Mouse (Mus musculus): ENCODE data around the gene Rab9. TPM values are rescaled to one million over a fixed set of nuclear protein-coding genes. Genes with fewer than 3 reads are reported as not detected.
"Not testable (repeated sequence)": the region's sequence is repeated elsewhere in the genome, so short reads cannot be mapped to it uniquely, and the experiment has no call there.

Gene Rab9
- polyA plus RNA-seq (2015; fragmentation: Nextera tagmentation; extraction: Ambion mirVana), result 51.2 and 54.4 TPM in 2 replicates

DNA sequence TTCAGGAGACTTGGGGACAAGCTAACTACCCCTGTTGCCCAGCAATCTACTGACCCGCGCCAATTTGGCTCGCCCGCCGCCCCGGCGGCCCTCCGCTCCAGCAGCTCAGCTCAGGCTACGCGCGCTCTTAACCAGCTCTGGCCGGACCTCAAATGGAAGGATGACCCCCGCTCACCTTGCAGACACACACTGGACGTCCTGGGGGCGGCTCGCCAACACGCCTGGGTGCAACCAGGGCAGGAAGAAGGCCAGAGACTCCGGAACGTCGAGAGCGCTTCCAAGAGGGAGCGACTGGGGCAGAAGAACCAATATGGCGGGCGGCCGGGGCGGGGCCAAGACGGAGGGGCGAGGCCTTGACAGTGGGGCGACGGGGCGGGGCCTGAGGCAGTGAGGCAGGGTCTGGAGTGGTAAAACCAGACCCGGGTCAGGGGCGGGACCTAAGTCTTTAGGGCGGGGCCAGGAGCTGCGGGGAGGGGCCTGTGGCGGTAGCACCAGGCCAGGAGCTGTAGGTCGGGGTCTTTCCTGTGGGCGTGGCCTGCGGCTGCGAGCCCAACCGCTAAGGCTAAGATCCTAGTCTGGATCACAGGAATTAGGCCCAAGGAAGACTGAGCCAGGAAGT, at the start of gene Rab9:
TSS of gene Rab9 (minus strand) at position 503 of the 619 bp plus-strand sequence.
- peak; percentile 98 for ATAC-seq (ENCODE audit: insufficient read depth, low FRiP score)
- WGBS, result 12% methylated on average over 35 of the region's 41 CpGs
- Histone ChIP-seq H3K27me3 (ENCODE audit: control insufficient read depth, insufficient read depth, low read length) (0 out of 2 replicates have a peak, but pooled peaks cover 4% of the 10 kb centered on the region), H3K9me3 (replicated peaks; ENCODE audit: control insufficient read depth, low read length) (no peaks in the 10 kb centered on the region), H3K4me1 (ENCODE audit: control insufficient read depth, insufficient read depth, low read length) (no peaks in the 10 kb centered on the region), H3K27ac (ENCODE audit: low read length) (peak within 1 kb of the TSS; percentile 86), H3K4me3 (replicated peaks; ENCODE audit: low read length) (peak within 1 kb of the TSS; percentile 56), H3K36me3 (ENCODE audit: control insufficient read depth, insufficient read depth, low read length) (no peaks in the 10 kb centered on the region), H3K9ac (ENCODE audit: low read length) (peak within 1 kb of the TSS; percentile 83), H3K4me2 (ENCODE audit: low read depth, low read length) (peak within 1 kb of the TSS; percentile 61)

DNA sequence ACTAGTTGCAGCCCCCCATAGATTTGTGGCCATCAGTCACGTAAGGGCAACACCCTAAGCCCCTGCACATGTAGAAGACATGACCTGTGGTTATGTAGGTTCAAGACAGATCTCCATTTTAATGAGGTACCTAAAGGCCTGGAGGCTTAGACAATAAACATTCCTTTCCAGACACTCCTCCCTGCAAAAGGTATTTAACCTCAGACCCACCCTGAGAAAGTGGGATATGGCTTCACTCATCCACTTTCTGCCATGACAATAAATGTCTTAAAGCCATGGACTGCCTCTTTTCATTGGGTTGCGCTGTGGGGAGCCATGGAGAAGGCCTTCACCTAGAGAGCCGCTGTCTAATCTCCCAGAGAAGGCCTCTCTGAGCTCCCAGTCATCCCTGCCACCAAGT, 48.5 kb upstream of the Rab9 start:
- Histone ChIP-seq H3K4me1 (ENCODE audit: control insufficient read depth, insufficient read depth, low read length) (no peaks in the 10 kb centered on the region), H3K4me2 (ENCODE audit: low read depth, low read length) (no peak overlapping the region), H3K9ac (ENCODE audit: low read length) (no peak overlapping the region), H3K27me3 (ENCODE audit: control insufficient read depth, insufficient read depth, low read length) (no peaks in the 10 kb centered on the region; the same call in 1 of the 2 replicates), H3K27ac (ENCODE audit: low read length) (no peak overlapping the region), H3K36me3 (ENCODE audit: control insufficient read depth, insufficient read depth, low read length) (no peaks in the 10 kb centered on the region), H3K4me3 (replicated peaks; ENCODE audit: low read length) (no peak overlapping the region), H3K9me3 (replicated peaks; ENCODE audit: control insufficient read depth, low read length) (no peaks in the 10 kb centered on the region)
- WGBS, result 80% methylated on average over 3 of the region's 3 CpGs
- no peak for ATAC-seq (ENCODE audit: insufficient read depth, low FRiP score)

DNA sequence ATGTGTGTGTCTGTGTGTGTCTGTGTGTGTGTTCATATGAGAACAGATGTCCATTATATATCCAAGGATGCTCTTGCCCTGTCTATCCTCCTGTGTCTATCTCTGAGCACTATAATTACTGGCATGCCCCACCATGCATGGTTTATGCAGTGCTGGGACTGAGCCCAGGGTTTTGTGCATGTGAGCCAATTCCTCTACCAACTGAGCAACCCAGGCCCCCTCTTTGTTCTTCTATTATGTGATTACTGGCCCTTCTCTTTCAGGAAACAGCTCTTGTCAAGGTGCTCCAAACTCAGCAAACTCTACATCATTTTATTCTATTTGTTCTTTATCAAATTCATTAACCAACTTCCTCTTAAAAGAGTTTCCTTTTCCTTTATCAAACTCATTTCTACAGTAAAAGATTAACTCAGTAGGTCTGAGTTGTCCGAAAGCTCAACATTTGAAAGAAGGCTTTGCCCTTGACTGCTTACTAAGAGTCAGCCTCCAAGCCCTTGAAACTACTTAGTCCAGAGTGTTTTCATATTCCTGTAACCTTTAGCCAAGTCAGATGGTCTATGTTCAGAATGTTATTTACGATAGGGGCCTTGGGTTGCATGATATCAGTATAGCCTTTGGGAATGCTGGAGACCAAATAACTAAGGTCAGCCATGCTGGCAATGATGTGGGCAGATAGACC, 46.1 kb upstream of the Rab9 start:
- Histone ChIP-seq H3K4me2 (ENCODE audit: low read depth, low read length) (no peak overlapping the region), H3K9ac (ENCODE audit: low read length) (no peak overlapping the region), H3K4me1 (ENCODE audit: control insufficient read depth, insufficient read depth, low read length) (no peaks in the 10 kb centered on the region), H3K27me3 (ENCODE audit: control insufficient read depth, insufficient read depth, low read length) (no peaks in the 10 kb centered on the region; the same call in 1 of the 2 replicates), H3K4me3 (replicated peaks; ENCODE audit: low read length) (no peak overlapping the region), H3K9me3 (replicated peaks; ENCODE audit: control insufficient read depth, low read length) (no peaks in the 10 kb centered on the region), H3K27ac (ENCODE audit: low read length) (peak overlapping the region; percentile 60; the same call in 1 of the 2 replicates), H3K36me3 (ENCODE audit: control insufficient read depth, insufficient read depth, low read length) (no peaks in the 10 kb centered on the region)
- 71% methylated on average over 2 of the region's 2 CpGs for WGBS
- ATAC-seq (ENCODE audit: insufficient read depth, low FRiP score), result peak; percentile 74; the same call in 1 of the 2 replicates

DNA sequence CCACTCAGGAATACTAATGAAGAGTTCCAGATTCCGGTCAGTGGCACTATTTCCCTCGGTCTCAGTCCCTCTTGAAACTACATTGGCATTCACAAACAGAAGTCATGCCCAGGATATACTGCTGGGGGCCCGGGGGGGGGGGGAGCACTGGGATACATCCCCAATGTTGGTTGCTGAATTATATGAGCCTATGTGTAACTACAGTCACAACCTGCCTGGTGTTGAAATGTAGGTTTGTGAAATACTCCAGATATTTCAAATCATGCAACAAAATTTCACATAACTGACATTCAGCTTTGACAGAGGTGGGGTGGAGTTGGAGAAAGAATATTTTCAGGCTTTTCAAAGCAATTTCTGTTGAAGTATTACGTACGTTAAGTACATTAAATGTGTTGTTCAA, 41.1 kb upstream of the Rab9 start:
- Histone ChIP-seq H3K36me3 (ENCODE audit: control insufficient read depth, insufficient read depth, low read length) (no peaks in the 10 kb centered on the region), H3K4me1 (ENCODE audit: control insufficient read depth, insufficient read depth, low read length) (no peaks in the 10 kb centered on the region), H3K27me3 (ENCODE audit: control insufficient read depth, insufficient read depth, low read length) (no peaks in the 10 kb centered on the region), H3K4me3 (replicated peaks; ENCODE audit: low read length) (no peak overlapping the region), H3K9ac (ENCODE audit: low read length) (no peak overlapping the region), H3K9me3 (replicated peaks; ENCODE audit: control insufficient read depth, low read length) (no peaks in the 10 kb centered on the region), H3K4me2 (ENCODE audit: low read depth, low read length) (no peak overlapping the region), H3K27ac (ENCODE audit: low read length) (no peak overlapping the region)
- ATAC-seq (ENCODE audit: insufficient read depth, low FRiP score), result no peak
- 75% methylated on average over 5 of the region's 5 CpGs for WGBS

DNA sequence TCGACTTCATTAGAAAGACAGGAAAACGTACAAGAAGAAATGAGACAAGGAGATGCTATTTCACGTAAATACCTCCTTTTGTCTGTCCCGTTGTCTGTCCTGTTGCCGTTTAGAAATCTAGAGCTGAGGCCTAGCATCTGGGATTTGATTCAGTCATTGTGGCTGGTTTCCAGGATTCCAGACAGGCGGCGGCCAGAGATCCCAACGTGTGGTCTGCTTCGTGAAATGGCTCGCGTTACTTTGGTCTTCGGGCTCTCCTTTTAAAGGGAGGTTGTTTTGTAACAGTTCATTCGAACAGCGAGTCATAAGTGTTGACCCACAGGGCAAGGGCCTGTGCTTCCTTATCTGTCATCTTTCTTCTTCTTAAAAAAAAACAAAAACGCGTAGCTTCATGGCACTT, 38.7 kb upstream of the Rab9 start, which contains the start of gene Tceanc:
TSS of gene Tceanc (minus strand) at position 223 of the 400 bp plus-strand sequence.
- H3K27ac ChIP-seq (ENCODE audit: low read length), result no peak within 1 kb of the TSS
- no peak within 1 kb of the TSS for H3K4me2 ChIP-seq (ENCODE audit: low read depth, low read length)
- no peak within 1 kb of the TSS for H3K4me3 ChIP-seq (replicated peaks; ENCODE audit: low read length)
- no peaks in the 10 kb centered on the region for H3K4me1 ChIP-seq (ENCODE audit: control insufficient read depth, insufficient read depth, low read length)
- H3K27me3 ChIP-seq (ENCODE audit: control insufficient read depth, insufficient read depth, low read length), result no peaks in the 10 kb centered on the region
- H3K9me3 ChIP-seq (replicated peaks; ENCODE audit: control insufficient read depth, low read length), result no peaks in the 10 kb centered on the region
- WGBS, result 54% methylated on average over 16 of the region's 16 CpGs
- no peak within 1 kb of the TSS for H3K9ac ChIP-seq (ENCODE audit: low read length)
- ATAC-seq (ENCODE audit: insufficient read depth, low FRiP score), result no peak
- no peaks in the 10 kb centered on the region for H3K36me3 ChIP-seq (ENCODE audit: control insufficient read depth, insufficient read depth, low read length)

DNA sequence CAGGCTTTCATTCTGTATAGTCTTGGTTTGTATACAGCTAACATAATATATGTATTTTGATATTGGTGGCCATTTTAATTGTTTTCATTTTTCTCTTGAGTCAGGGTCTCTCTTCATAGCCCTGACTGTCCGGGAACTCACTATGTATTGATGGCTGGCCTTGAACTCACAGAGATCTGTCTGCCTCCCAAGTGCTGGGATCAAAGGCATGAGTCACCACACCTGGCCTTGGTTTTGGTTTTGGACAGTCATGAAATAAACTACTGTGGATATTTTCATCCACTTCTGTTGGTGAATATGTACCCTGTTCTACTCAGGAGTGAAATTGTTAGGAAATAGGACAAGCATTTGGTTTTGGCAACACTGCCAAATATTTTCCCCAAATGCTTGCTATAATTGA, 37.0 kb upstream of the Rab9 start:
- no peaks in the 10 kb centered on the region for H3K27me3 ChIP-seq (ENCODE audit: control insufficient read depth, insufficient read depth, low read length)
- no peaks in the 10 kb centered on the region for H3K9me3 ChIP-seq (replicated peaks; ENCODE audit: control insufficient read depth, low read length)
- no peaks in the 10 kb centered on the region for H3K4me1 ChIP-seq (ENCODE audit: control insufficient read depth, insufficient read depth, low read length)
- ATAC-seq (ENCODE audit: insufficient read depth, low FRiP score), result no peak
- H3K27ac ChIP-seq (ENCODE audit: low read length), result no peak overlapping the region
- H3K4me2 ChIP-seq (ENCODE audit: low read depth, low read length), result no peak overlapping the region
- H3K9ac ChIP-seq (ENCODE audit: low read length), result no peak overlapping the region
- no peaks in the 10 kb centered on the region for H3K36me3 ChIP-seq (ENCODE audit: control insufficient read depth, insufficient read depth, low read length)
- WGBS, result 84% methylated on average over 1 of the region's 1 CpGs
- no peak overlapping the region for H3K4me3 ChIP-seq (replicated peaks; ENCODE audit: low read length)

DNA sequence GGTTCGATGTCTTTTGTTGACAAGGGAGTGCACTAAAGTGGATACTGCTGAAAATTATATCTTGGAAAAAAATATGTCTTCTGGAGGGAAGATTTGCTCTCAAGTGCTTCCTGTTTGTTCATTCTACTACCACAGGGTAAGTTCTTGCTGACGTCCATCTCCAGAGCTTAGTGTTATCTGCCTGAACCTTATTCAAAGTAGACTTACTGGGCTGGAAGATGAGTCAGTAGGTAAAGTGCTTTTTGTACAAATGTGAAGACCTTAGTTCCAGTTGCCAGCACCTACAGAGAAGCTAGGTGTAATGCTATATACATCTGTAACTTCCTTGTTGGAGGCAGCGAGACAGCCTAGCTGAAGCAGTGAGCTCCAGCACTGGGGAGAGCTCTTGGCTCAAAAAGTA, 36.3 kb upstream of the Rab9 start:
- H3K4me3 ChIP-seq (replicated peaks; ENCODE audit: low read length), result no peak overlapping the region
- no peak overlapping the region for H3K27ac ChIP-seq (ENCODE audit: low read length)
- 80% methylated on average over 3 of the region's 3 CpGs for whole genome bisulfite sequencing
- H3K36me3 ChIP-seq (ENCODE audit: control insufficient read depth, insufficient read depth, low read length), result no peaks in the 10 kb centered on the region
- no peaks in the 10 kb centered on the region for H3K27me3 ChIP-seq (ENCODE audit: control insufficient read depth, insufficient read depth, low read length)
- H3K9ac ChIP-seq (ENCODE audit: low read length), result no peak overlapping the region
- H3K4me1 ChIP-seq (ENCODE audit: control insufficient read depth, insufficient read depth, low read length), result no peaks in the 10 kb centered on the region
- no peaks in the 10 kb centered on the region for H3K9me3 ChIP-seq (replicated peaks; ENCODE audit: control insufficient read depth, low read length)
- no peak for ATAC-seq (ENCODE audit: insufficient read depth, low FRiP score)
- H3K4me2 ChIP-seq (ENCODE audit: low read depth, low read length), result no peak overlapping the region

DNA sequence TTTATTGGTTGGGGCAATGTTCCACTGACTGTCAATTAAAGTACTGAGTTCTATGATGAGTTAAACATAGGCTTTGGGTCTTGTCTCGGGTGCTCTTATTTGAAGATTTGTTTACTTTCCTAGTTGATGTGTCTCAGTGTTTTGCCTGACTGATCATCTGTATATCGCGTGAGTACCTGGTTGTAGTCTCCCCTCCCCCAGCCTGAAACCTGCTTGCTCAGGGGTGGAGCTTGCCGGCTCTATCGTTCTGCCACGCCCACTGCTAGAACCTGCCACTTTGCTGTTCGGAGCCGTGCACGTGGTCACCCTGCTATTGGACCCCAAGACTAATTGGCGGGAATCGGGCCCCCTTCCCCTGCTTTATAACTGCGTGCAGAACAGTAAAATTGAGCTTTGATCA, 34.4 kb upstream of the Rab9 start:
- H3K9me3 ChIP-seq (replicated peaks; ENCODE audit: control insufficient read depth, low read length), result not testable (repeated sequence)
- H3K4me2 ChIP-seq (ENCODE audit: low read depth, low read length), result peak overlapping the region; percentile 10

DNA sequence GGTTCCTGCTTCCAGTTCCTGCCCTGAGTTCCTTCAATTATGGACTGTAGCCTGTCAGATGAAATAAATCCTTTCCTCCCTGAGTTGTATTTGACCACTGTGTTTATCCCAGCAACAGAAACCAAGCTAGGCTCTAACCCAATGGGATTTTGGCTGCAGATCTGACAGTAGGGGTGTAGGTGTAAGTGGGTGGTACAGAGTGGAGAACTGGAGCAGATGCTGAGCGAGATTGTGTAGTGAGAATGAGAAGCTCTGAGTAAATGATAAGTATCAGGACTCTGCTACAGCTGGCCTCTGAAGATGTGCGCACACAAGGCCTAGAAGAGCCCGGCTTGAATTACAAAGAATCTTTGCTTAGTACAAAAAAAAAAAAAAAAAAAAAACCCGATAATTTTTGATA, 32.4 kb upstream of the Rab9 start:
- no peak for ATAC-seq (ENCODE audit: insufficient read depth, low FRiP score)

More for the DNA sequence above, 34.4 kb upstream of the Rab9 start:
- not testable (repeated sequence) for H3K4me3 ChIP-seq (replicated peaks; ENCODE audit: low read length); H3K27ac ChIP-seq (ENCODE audit: low read length); H3K9ac ChIP-seq (ENCODE audit: low read length); H3K36me3 ChIP-seq (ENCODE audit: control insufficient read depth, insufficient read depth, low read length); H3K4me1 ChIP-seq (ENCODE audit: control insufficient read depth, insufficient read depth, low read length); ATAC-seq (ENCODE audit: insufficient read depth, low FRiP score); H3K27me3 ChIP-seq (ENCODE audit: control insufficient read depth, insufficient read depth, low read length)
- WGBS, result 16% methylated on average over 12 of the region's 12 CpGs

More for the DNA sequence above, 32.4 kb upstream of the Rab9 start:
- Histone ChIP-seq H3K9ac (ENCODE audit: low read length) (no peak overlapping the region), H3K4me2 (ENCODE audit: low read depth, low read length) (no peak overlapping the region), H3K4me3 (replicated peaks; ENCODE audit: low read length) (no peak overlapping the region), H3K4me1 (ENCODE audit: control insufficient read depth, insufficient read depth, low read length) (no peaks in the 10 kb centered on the region), H3K27me3 (ENCODE audit: control insufficient read depth, insufficient read depth, low read length) (no peaks in the 10 kb centered on the region; the same call in 1 of the 2 replicates), H3K27ac (ENCODE audit: low read length) (no peak overlapping the region), H3K9me3 (replicated peaks; ENCODE audit: control insufficient read depth, low read length) (no peaks in the 10 kb centered on the region), H3K36me3 (ENCODE audit: control insufficient read depth, insufficient read depth, low read length) (no peaks in the 10 kb centered on the region)
- WGBS, result 82% methylated on average over 4 of the region's 4 CpGs
